Mouse (Mus musculus) kidney, adult 10 weeks (tissue): ENCODE results near the gene Gabrp. TPM values are rescaled to one million over a fixed set of nuclear protein-coding genes. Genes with fewer than 3 reads are reported as not detected.

Experiments used
- polyA plus RNA-seq: library from polyadenylated mRNA; stranded (reverse); fragments of 350-450 nt; fragmentation: Illumina TruSeq; extraction: RNeasy Lipid Tissue Mini Kit (QIAGEN cat#74804); gene quantifications from one replicate; pipeline ENCODE4 v1.2.3, GENCODE M21; 2014; ENCODE audit warnings: low read depth, low replicate concordance

The Gabrp gene
- polyA plus RNA-seq = 0.44 TPM

DNA sequence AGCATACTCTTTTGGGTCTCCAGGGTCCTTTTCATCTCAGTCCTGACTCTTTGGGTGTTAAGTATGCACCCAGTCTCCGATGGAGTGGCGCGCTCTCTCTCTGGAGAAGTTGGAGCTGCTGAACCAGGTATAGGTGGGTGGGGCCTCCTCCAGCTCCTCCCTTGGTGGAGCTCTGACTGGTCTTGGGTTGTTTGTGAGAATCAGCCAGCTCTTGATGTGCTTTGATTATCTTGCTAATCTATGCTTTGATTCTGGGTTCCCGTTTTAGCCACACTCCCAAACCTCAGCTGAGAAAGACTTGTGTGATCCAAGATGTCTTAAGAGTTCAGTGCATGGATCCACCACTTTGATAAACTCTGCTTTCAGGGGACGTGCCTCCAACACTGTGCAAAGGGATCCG, at the start of gene Gabrp:
TSS of gene Gabrp (minus strand) at position 101 of the 400 bp plus-strand sequence.

DNA sequence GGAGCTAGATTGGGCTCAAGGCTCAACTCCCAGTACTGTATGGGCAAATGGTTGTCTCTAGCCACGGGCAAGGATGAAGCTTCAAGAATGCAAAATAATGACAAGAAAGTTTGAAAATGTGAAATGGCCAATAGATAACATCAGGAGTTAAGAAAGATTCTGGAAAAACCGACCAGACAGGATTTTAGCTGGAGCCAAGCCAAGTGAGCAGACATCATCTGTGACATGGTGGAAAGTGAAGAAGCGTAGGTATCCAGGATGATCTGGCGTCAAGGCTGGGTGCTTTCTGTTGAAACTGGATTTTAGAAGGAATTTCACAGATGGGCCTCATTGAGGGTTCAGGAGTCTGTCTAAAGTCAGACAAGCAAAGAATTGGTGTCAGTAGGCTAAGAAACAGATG, 20.2 kb upstream of the Gabrp start, which contains the start of gene D130052B06Rik:
TSS of gene D130052B06Rik (plus strand) at position 317 of the 400 bp plus-strand sequence.

DNA sequence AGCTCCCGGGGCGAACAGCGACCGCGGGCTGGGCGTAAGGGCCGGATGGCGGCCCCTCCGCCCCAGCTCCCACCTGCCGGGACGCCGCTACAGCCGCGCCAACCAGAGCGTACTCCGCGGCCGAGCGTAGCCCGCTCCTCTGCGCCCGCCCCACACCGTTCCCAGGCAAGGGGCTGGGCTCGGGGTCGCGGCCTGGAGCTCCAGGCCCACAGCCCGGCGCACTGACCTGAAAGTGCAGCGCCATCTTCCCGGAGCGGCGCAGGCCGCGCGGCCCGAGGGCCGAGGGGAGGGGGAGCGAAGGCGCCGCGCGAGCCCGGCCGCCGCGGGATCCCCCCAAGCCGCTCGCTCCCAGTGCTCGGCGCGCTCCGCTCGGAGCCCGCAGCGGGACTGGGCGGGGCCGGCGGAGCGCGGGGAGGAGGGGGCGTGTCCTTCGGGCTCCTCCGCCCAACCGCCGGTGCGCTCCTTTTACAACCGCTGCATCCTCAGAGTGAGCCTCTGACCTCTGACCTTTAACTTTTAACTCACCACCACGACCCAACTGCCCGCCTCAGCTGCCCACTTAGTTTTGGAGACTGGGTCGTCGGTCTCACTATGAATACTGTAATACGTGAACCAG, 65.3 kb downstream of the Gabrp start, which contains the start of gene Ranbp17:
TSS of gene Ranbp17 (minus strand) at position 371 of the 616 bp plus-strand sequence.

Other genes starting within 250 kb of the Gabrp start
- 2.4 TPM for gene Ranbp17, start 65.2 kb downstream of the Gabrp start, polyA plus RNA-seq
- not detected for gene D130052B06Rik, start 20.3 kb upstream of the Gabrp start, polyA plus RNA-seq